Mouse (Mus musculus) lung, postnatal 25 days (tissue): ENCODE measurements around the gene Hnrnpm.

ENCODE experiments used
- DNase-seq: peaks from one replicate; pipeline ENCODE4 v3.0.0; 2022; ENCODE audit warnings: low spot score

Hnrnpm gene

DNA sequence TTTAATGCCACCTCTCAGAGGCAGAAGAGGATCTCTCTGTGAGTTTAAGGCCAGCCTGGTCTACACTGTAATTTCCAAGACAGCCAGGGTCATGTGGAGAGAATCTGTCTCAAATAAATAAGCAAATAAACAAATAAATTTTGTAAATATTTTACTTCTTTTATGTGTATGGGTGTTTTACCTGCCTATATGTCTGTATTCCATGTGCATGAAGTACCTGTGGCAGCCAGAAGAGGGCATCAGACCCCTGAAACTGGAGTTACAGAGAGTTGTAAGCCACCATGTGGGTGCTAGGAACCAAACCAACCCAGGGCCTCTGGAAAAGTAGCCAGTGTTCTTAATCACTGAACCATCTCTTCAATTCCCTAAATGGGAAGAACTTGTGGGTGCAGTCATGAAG lies 89.4 kb downstream of the Hnrnpm start:
- no peak for DNase-seq
